Mouse (Mus musculus): ENCODE data around the gene Acnat2.

DNA sequence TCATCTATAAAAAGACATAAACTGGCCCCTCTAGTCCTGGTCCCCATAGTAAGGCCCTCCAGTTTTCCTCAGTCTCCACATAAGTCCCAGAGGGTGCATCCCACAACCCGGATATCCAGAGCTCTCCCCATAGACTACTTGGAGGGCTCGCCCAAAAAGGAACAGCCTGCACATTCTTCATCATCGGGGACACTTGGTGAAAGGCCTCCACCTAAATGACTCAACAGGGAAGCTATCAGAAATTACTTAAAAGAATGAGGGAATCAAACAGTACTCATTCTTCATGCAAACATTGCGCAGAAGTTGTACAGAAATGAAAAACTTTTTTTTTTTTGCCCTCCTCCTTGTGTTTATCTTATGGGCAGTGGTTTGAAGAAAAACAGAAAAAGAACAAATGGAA, 57.5 kb downstream of the Acnat2 start:
- TF ChIP-seq EP300 (IDR thresholded peaks at IDR 0.05; ENCODE audit: low read depth) = no peak
- no peak for TF ChIP-seq CTCF (IDR thresholded peaks at IDR 0.05; ENCODE audit: low read depth)
